Mouse (Mus musculus) hindbrain, embryonic 13.5 days (tissue): ENCODE measurements at regions not wholly inside any gene's neighbourhood (a gene's known extent, or its start where the extent isn't known, plus 50 kb on each side); places are given as distances from the start of the nearest gene placed in this dataset.

Experiments used
- ATAC-seq: fragments of 200-750 bp; cut with Nextera tagmentation; 2 replicates; pipeline ENCODE4 v1.8.0; 2017; ENCODE audit warnings: moderate TSS enrichment; ENCODE audit not compliant: low FRiP score
- H3K27ac ChIP-seq: fragments of 300-500 bp; sonication (generic); 2 replicates; pipeline ENCODE4 v1.5.1; 2015; ENCODE audit warnings: inconsistent platforms, mild to moderate bottlenecking, moderate library complexity
- H3K27me3 ChIP-seq: fragments of 300-500 bp; sonication (generic); 2 replicates; pipeline ENCODE4 v1.6.1; 2015; ENCODE audit warnings: mild to moderate bottlenecking, inconsistent platforms
- H3K36me3 ChIP-seq: fragments of 300-500 bp; sonication (generic); 2 replicates; pipeline ENCODE4 v1.6.1; 2015; ENCODE audit warnings: mild to moderate bottlenecking, inconsistent platforms
- H3K4me1 ChIP-seq: fragments of 300-500 bp; sonication (generic); replicated peaks from 2 replicates; pipeline ENCODE4 v1.6.1; 2015; ENCODE audit warnings: inconsistent platforms
- H3K4me2 ChIP-seq: fragments of 300-500 bp; sonication (generic); 2 replicates; pipeline ENCODE4 v1.6.1; 2015; ENCODE audit warnings: inconsistent platforms, mild to moderate bottlenecking, moderate library complexity
- H3K4me3 ChIP-seq: fragments of 300-500 bp; sonication (generic); 2 replicates; pipeline ENCODE4 v1.5.1; 2015; ENCODE audit warnings: mild to moderate bottlenecking, inconsistent platforms
- H3K9ac ChIP-seq: fragments of 300-500 bp; sonication (generic); 2 replicates; pipeline ENCODE4 v1.6.1; 2015; ENCODE audit warnings: mild to moderate bottlenecking, inconsistent platforms
- H3K9me3 ChIP-seq: fragments of 300-500 bp; sonication (generic); 2 replicates; pipeline ENCODE4 v1.6.1; 2016; ENCODE audit warnings: inconsistent platforms
- WGBS: fragments of 180-500 bp; shearing (Covaris S2); methylation state at CpG from one replicate; pipeline ENCODE4 v1.1.7; 2015; 5-methylcytosine and 5-hydroxymethylcytosine counted together

GRCm38 (mm10) chr14:85480216-85480615 lies 1036.9 kb downstream of the Pcdh17 start:
- no peak overlapping the region for H3K27ac ChIP-seq
- H3K27me3 ChIP-seq: no peaks in the 10 kb centered on the region
- H3K4me2 ChIP-seq: no peak overlapping the region
- H3K9ac ChIP-seq: no peak overlapping the region
- H3K4me3 ChIP-seq: no peak overlapping the region
- H3K9me3 ChIP-seq: no peaks in the 10 kb centered on the region
- H3K36me3 ChIP-seq: no peaks in the 10 kb centered on the region
- no peak for ATAC-seq
- no peaks in the 10 kb centered on the region for H3K4me1 ChIP-seq
- 91% methylated on average over 1 of the region's 1 CpGs for WGBS

DNA sequence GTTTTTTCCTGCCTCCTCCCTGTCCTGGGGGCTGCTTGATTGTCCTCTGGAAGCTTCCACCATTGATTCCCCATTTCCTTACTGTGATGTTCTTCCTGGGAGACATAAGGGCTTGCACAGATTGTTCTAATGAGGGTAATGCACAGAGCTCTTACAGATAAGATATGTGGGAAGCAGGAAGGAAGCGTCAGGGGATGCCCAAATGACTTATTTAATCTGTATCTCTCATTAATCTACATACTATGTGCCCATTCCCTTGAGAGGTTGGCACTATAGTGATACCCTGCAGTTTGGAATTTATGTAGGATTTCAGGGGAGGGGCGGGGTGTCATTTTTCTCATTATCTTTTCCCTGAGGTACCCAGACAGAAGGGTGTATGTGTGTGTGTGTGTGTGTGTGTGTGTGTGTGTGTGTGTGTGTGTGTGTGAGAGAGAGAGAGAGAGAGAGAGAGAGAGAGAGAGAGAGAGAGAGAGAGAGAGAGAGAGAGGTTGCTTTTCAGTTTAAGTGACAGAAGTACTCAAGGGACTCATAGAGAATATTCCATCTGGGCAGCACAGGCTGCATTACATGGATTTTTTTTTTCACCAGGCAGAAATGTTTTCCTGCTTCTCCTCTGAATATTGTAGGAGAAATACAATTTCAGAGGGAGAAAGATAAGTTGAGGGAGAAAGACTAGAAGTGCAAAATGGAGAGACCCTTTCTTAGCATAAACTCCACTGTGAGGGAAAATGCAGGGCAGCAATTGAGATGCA lies 1064.2 kb downstream of the Pcdh17 start:
- H3K27ac ChIP-seq: peak overlapping the region; percentile 6; the same call in 1 of the 2 replicates
- H3K9ac ChIP-seq: no peak overlapping the region
- H3K9me3 ChIP-seq: no peaks in the 10 kb centered on the region
- peak; percentile 74 for ATAC-seq
- peaks cover 12% of the 10 kb centered on the region for H3K4me1 ChIP-seq
- 38% methylated on average over 2 of the region's 2 CpGs for WGBS
- H3K4me3 ChIP-seq: no peak overlapping the region
- no peaks in the 10 kb centered on the region for H3K27me3 ChIP-seq
- H3K36me3 ChIP-seq: no peaks in the 10 kb centered on the region
- no peak overlapping the region for H3K4me2 ChIP-seq

GRCm38 (mm10) chr14:85508527-85508926 lies 1065.2 kb downstream of the Pcdh17 start:
- no peak overlapping the region for H3K4me2 ChIP-seq
- no peaks in the 10 kb centered on the region for H3K27me3 ChIP-seq
- H3K27ac ChIP-seq: no peak overlapping the region
- no peak overlapping the region for H3K4me3 ChIP-seq
- peaks cover 12% of the 10 kb centered on the region for H3K4me1 ChIP-seq
- peak; percentile 85 for ATAC-seq
- no peaks in the 10 kb centered on the region for H3K9me3 ChIP-seq
- 13% methylated on average over 3 of the region's 3 CpGs for WGBS
- H3K9ac ChIP-seq: no peak overlapping the region
- no peaks in the 10 kb centered on the region for H3K36me3 ChIP-seq
